Mouse (Mus musculus): ENCODE measurements around the gene Irak2. TPM values are rescaled to one million over a fixed set of nuclear protein-coding genes. Genes with fewer than 3 reads are reported as not detected.

Gene Irak2
- polyA plus RNA-seq, 1 experiment from 2014 or later = 1.6 TPM

GRCm38 (mm10) chr6:113728181-113728580, 89.9 kb downstream of the Irak2 start:
- no peak overlapping the region for H3K9ac ChIP-seq (ENCODE audit: low read length)
- H3K4me1 ChIP-seq (ENCODE audit: control insufficient read depth, insufficient read depth, low read length) = no peaks in the 10 kb centered on the region
- H3K9me3 ChIP-seq (ENCODE audit: control insufficient read depth, low read length) = no peaks in the 10 kb centered on the region
- H3K36me3 ChIP-seq (ENCODE audit: control insufficient read depth, insufficient read depth, low read length) = peaks cover 25% of the 10 kb centered on the region
- no peaks in the 10 kb centered on the region for H3K27me3 ChIP-seq (ENCODE audit: control insufficient read depth, insufficient read depth, low read length)
- ATAC-seq (ENCODE audit: low FRiP score) (no peak), DNase-seq (ENCODE audit: low spot score, missing footprints) (no peak)
- H3K4me3 ChIP-seq (ENCODE audit: low read depth, low read length) = no peak overlapping the region
- 92% methylated on average over 7 of the region's 7 CpGs for WGBS
- no peak overlapping the region for H3K4me2 ChIP-seq
- H3K27ac ChIP-seq (ENCODE audit: low read depth, low read length) = no peak overlapping the region

- DNase-seq (ENCODE audit: low spot score, missing footprints) (no peak), ATAC-seq (ENCODE audit: low FRiP score) (no peak)
- no peak overlapping the region for H3K4me3 ChIP-seq (ENCODE audit: low read depth, low read length)
- H3K27ac ChIP-seq (ENCODE audit: low read depth, low read length) = no peak overlapping the region
- no peak overlapping the region for H3K9ac ChIP-seq (ENCODE audit: low read length)
- no peaks in the 10 kb centered on the region for H3K4me1 ChIP-seq (ENCODE audit: control insufficient read depth, insufficient read depth, low read length)
- 92% methylated on average over 3 of the region's 3 CpGs for WGBS
- H3K36me3 ChIP-seq (ENCODE audit: control insufficient read depth, insufficient read depth, low read length) = peaks cover 30% of the 10 kb centered on the region
- no peaks in the 10 kb centered on the region for H3K27me3 ChIP-seq (ENCODE audit: control insufficient read depth, insufficient read depth, low read length)
- no peak overlapping the region for H3K4me2 ChIP-seq
- H3K9me3 ChIP-seq (ENCODE audit: control insufficient read depth, low read length) = no peaks in the 10 kb centered on the region
Observed at GRCm38 (mm10) chr6:113731296-113731695, 93.0 kb downstream of the Irak2 start.

GRCm38 (mm10) chr6:113737318-113738046, 99.2 kb downstream of the Irak2 start:
- no peak overlapping the region for H3K9ac ChIP-seq (ENCODE audit: low read length)
- peaks cover 6% of the 10 kb centered on the region for H3K4me1 ChIP-seq (ENCODE audit: control insufficient read depth, insufficient read depth, low read length)
- H3K4me3 ChIP-seq (ENCODE audit: low read depth, low read length) = no peak overlapping the region
- H3K4me2 ChIP-seq = no peak overlapping the region
- ATAC-seq (ENCODE audit: low FRiP score) (no peak), DNase-seq (ENCODE audit: low spot score, missing footprints) (no peak)
- H3K27me3 ChIP-seq (ENCODE audit: control insufficient read depth, insufficient read depth, low read length) = no peaks in the 10 kb centered on the region
- no peaks in the 10 kb centered on the region for H3K9me3 ChIP-seq (ENCODE audit: control insufficient read depth, low read length)
- H3K27ac ChIP-seq (ENCODE audit: low read depth, low read length) = no peak overlapping the region
- peaks cover 11% of the 10 kb centered on the region; the same call in 1 of the 2 replicates for H3K36me3 ChIP-seq (ENCODE audit: control insufficient read depth, insufficient read depth, low read length)
- 94% methylated on average over 9 of the region's 9 CpGs for WGBS

- Histone ChIP-seq H3K9me3 (ENCODE audit: control insufficient read depth, low read length) (no peaks in the 10 kb centered on the region), H3K27ac (ENCODE audit: low read depth, low read length) (no peak within 1 kb of the TSS), H3K4me1 (ENCODE audit: control insufficient read depth, insufficient read depth, low read length) (peaks cover 6% of the 10 kb centered on the region), H3K36me3 (ENCODE audit: control insufficient read depth, insufficient read depth, low read length) (0 out of 2 replicates have a peak, but pooled peaks cover 4% of the 10 kb centered on the region), H3K9ac (ENCODE audit: low read length) (peak within 1 kb of the TSS; percentile 89), H3K4me2 (peak within 1 kb of the TSS; percentile 95), H3K4me3 (ENCODE audit: low read depth, low read length) (peak within 1 kb of the TSS; percentile 94), H3K27me3 (ENCODE audit: control insufficient read depth, insufficient read depth, low read length) (no peaks in the 10 kb centered on the region)
- 6% methylated on average over 41 of the region's 41 CpGs for WGBS
- ATAC-seq (ENCODE audit: low FRiP score) (peak; percentile 92), DNase-seq (ENCODE audit: low spot score, missing footprints) (peak; percentile 99)
Observed at GRCm38 (mm10) chr6:113740236-113741217, 102.3 kb downstream of the Irak2 start, which contains the start of gene Sec13. TSS of gene Sec13 (minus strand) at chr6:113740743.

- H3K27ac ChIP-seq (ENCODE audit: low read depth, low read length) = no peak overlapping the region
- no peaks in the 10 kb centered on the region for H3K9me3 ChIP-seq (ENCODE audit: control insufficient read depth, low read length)
- 68% methylated on average over 2 of the region's 2 CpGs for WGBS
- H3K4me1 ChIP-seq (ENCODE audit: control insufficient read depth, insufficient read depth, low read length) = peaks cover 6% of the 10 kb centered on the region
- H3K4me2 ChIP-seq = no peak overlapping the region
- DNase-seq (ENCODE audit: low spot score, missing footprints) (no peak), ATAC-seq (ENCODE audit: low FRiP score) (no peak)
- H3K36me3 ChIP-seq (ENCODE audit: control insufficient read depth, insufficient read depth, low read length) = no peaks in the 10 kb centered on the region
- H3K4me3 ChIP-seq (ENCODE audit: low read depth, low read length) = no peak overlapping the region
- no peak overlapping the region for H3K9ac ChIP-seq (ENCODE audit: low read length)
- no peaks in the 10 kb centered on the region for H3K27me3 ChIP-seq (ENCODE audit: control insufficient read depth, insufficient read depth, low read length)
Observed at GRCm38 (mm10) chr6:113741425-113741824, 103.2 kb downstream of the Irak2 start.

GRCm38 (mm10) chr6:113742321-113742720, 104.1 kb downstream of the Irak2 start:
- Histone ChIP-seq H3K27ac (ENCODE audit: low read depth, low read length) (no peak overlapping the region), H3K27me3 (ENCODE audit: control insufficient read depth, insufficient read depth, low read length) (no peaks in the 10 kb centered on the region), H3K4me3 (ENCODE audit: low read depth, low read length) (no peak overlapping the region), H3K9me3 (ENCODE audit: control insufficient read depth, low read length) (no peaks in the 10 kb centered on the region), H3K9ac (ENCODE audit: low read length) (no peak overlapping the region), H3K36me3 (ENCODE audit: control insufficient read depth, insufficient read depth, low read length) (no peaks in the 10 kb centered on the region), H3K4me2 (no peak overlapping the region), H3K4me1 (ENCODE audit: control insufficient read depth, insufficient read depth, low read length) (peaks cover 6% of the 10 kb centered on the region)
- DNase-seq (ENCODE audit: low spot score, missing footprints) = no peak
- no peak for ATAC-seq (ENCODE audit: low FRiP score)
- 91% methylated on average over 1 of the region's 1 CpGs for WGBS

GRCm38 (mm10) chr6:113743111-113743510, 104.8 kb downstream of the Irak2 start:
- ATAC-seq (ENCODE audit: low FRiP score) (no peak), DNase-seq (ENCODE audit: low spot score, missing footprints) (no peak)
- no peak overlapping the region for H3K27ac ChIP-seq (ENCODE audit: low read depth, low read length)
- H3K4me1 ChIP-seq (ENCODE audit: control insufficient read depth, insufficient read depth, low read length) = peaks cover 6% of the 10 kb centered on the region
- no peak overlapping the region for H3K4me3 ChIP-seq (ENCODE audit: low read depth, low read length)
- H3K4me2 ChIP-seq = no peak overlapping the region
- H3K9ac ChIP-seq (ENCODE audit: low read length) = no peak overlapping the region
- no peaks in the 10 kb centered on the region for H3K27me3 ChIP-seq (ENCODE audit: control insufficient read depth, insufficient read depth, low read length)
- H3K36me3 ChIP-seq (ENCODE audit: control insufficient read depth, insufficient read depth, low read length) = no peaks in the 10 kb centered on the region
- 58% methylated on average over 1 of the region's 1 CpGs for WGBS
- no peaks in the 10 kb centered on the region for H3K9me3 ChIP-seq (ENCODE audit: control insufficient read depth, low read length)
